Mouse (Mus musculus) gastrocnemius, postnatal 14 days (tissue): ENCODE data around the gene Cldn7. TPM values are rescaled to one million over a fixed set of nuclear protein-coding genes. Genes with fewer than 3 reads are reported as not detected.
A peak's percentile ranks its signal among the peaks of the same experiment; 100 is the strongest.

Source experiments
- DNase-seq: peaks from one replicate; pipeline ENCODE4 v3.0.0; 2021; ENCODE audit warnings: mixed read lengths
- intact Hi-C: fragments of 180-260 bp; cut with DNase I; formaldehyde crosslinking; loops from one replicate; pipeline ENCODE4 v1.15.1; 2025; ENCODE audit warnings: low total_unique reads
- total RNA-seq, 2 experiments: library from RNA; stranded (reverse); gene quantifications; 2 replicates each; pipeline ENCODE4 v1.2.3; 2021

Gene Cldn7
- total RNA-seq, 2 experiments from 2014 or later: 0.72 TPM; not detected in 1

- intact Hi-C loops: loop anchor here (10.0 kb wide), 1 partner anchor 73 kb away; the partner anchor contains the start of gene Dvl2
Observed at GRCm38 (mm10) chr11:69931769-69932168, 32.8 kb upstream of the Cldn7 start.

GRCm38 (mm10) chr11:69932254-69932653, 32.3 kb upstream of the Cldn7 start:
- no peak for DNase-seq
- intact Hi-C loops: loop anchor here (10.0 kb wide), 1 partner anchor 73 kb away; the partner anchor contains the start of gene Dvl2

More at GRCm38 (mm10) chr11:69931769-69932168, 32.8 kb upstream of the Cldn7 start:
- no peak for DNase-seq

- intact Hi-C loops: loop anchor here (10.0 kb wide), 1 partner anchor 72 kb away; the partner anchor contains the start of gene Dvl2
- no peak for DNase-seq
Observed at GRCm38 (mm10) chr11:69933066-69933465, 31.5 kb upstream of the Cldn7 start.

GRCm38 (mm10) chr11:69934169-69934568, 30.4 kb upstream of the Cldn7 start:
- DNase-seq: peak; percentile 96
- intact Hi-C loops: loop anchor here (10.0 kb wide), 1 partner anchor 71 kb away; the partner anchor contains the start of gene Dvl2

GRCm38 (mm10) chr11:69934681-69935080, 29.9 kb upstream of the Cldn7 start:
- intact Hi-C loops: loop anchor here (10.0 kb wide), 1 partner anchor 70 kb away; the partner anchor contains the start of gene Dvl2
- DNase-seq: no peak

GRCm38 (mm10) chr11:69935137-69935879, 29.3 kb upstream of the Cldn7 start, which contains the start of gene Ybx2:
TSS of gene Ybx2 (plus strand) at chr11:69935796.
- peak; percentile 86 for DNase-seq
- intact Hi-C loops: loop anchor here (10.0 kb wide), 1 partner anchor 69 kb away; the partner anchor contains the start of gene Dvl2

GRCm38 (mm10) chr11:69936156-69936555, 28.4 kb upstream of the Cldn7 start:
- DNase-seq: no peak
- intact Hi-C loops: loop anchor here (10.0 kb wide), 1 partner anchor 69 kb away; the partner anchor contains the start of gene Dvl2

- DNase-seq: no peak
- intact Hi-C loops: loop anchor here (10.0 kb wide), 1 partner anchor 68 kb away; the partner anchor contains the start of gene Dvl2
Observed at GRCm38 (mm10) chr11:69936714-69937347, 27.7 kb upstream of the Cldn7 start.

- intact Hi-C loops: loop anchor here (10.0 kb wide), 1 partner anchor 67 kb away; the partner anchor contains the start of gene Dvl2
- DNase-seq: peak; percentile 79
Observed at GRCm38 (mm10) chr11:69937385-69937784, 27.2 kb upstream of the Cldn7 start.

GRCm38 (mm10) chr11:69937834-69938233, 26.7 kb upstream of the Cldn7 start:
- intact Hi-C loops: loop anchor here (10.0 kb wide), 1 partner anchor 67 kb away; the partner anchor contains the start of gene Dvl2
- DNase-seq: no peak

GRCm38 (mm10) chr11:69938401-69938979, 26.1 kb upstream of the Cldn7 start:
- intact Hi-C loops: loop anchor here (10.0 kb wide), 1 partner anchor 66 kb away; the partner anchor contains the start of gene Dvl2
- no peak for DNase-seq

GRCm38 (mm10) chr11:69939181-69939580, 25.4 kb upstream of the Cldn7 start:
- DNase-seq: no peak
- intact Hi-C loops: loop anchor here (10.0 kb wide), 1 partner anchor 66 kb away; the partner anchor contains the start of gene Dvl2

GRCm38 (mm10) chr11:69939731-69940130, 24.8 kb upstream of the Cldn7 start:
- DNase-seq: no peak
- intact Hi-C loops: loop anchor here (10.0 kb wide), 1 partner anchor 65 kb away; the partner anchor contains the start of gene Dvl2

- DNase-seq: no peak
- intact Hi-C loops: no loop called here
Observed at GRCm38 (mm10) chr11:69940962-69941361, 23.6 kb upstream of the Cldn7 start.

- intact Hi-C loops: no loop called here
- DNase-seq: no peak
Observed at GRCm38 (mm10) chr11:69945216-69945615, 19.4 kb upstream of the Cldn7 start.

- intact Hi-C loops: no loop called here
- DNase-seq: no peak
Observed at GRCm38 (mm10) chr11:69945997-69946891, 18.3 kb upstream of the Cldn7 start.

- DNase-seq: peak; percentile 80
- intact Hi-C loops: no loop called here
Observed at GRCm38 (mm10) chr11:69947337-69948065, 17.1 kb upstream of the Cldn7 start.
